Mouse (Mus musculus) cortical plate, adult 2 months (tissue): ENCODE results near the gene Hexa.

Source experiments
- CTCF ChIP-seq: fragments of 200-500 bp; IDR thresholded peaks from 2 replicates; pipeline ENCODE4 v1.5.1; 2011; ENCODE audit warnings: mild to moderate bottlenecking, control low read depth, low read length; ENCODE audit not compliant: insufficient read depth; ENCODE audit errors: extremely low read depth
- POLR2A ChIP-seq: fragments of 200-500 bp; IDR thresholded peaks from 2 replicates; pipeline ENCODE4 v1.6.1; 2011; ENCODE audit warnings: mild to moderate bottlenecking, low read length, control low read depth; ENCODE audit not compliant: insufficient read depth; ENCODE audit errors: extremely low read depth

DNA sequence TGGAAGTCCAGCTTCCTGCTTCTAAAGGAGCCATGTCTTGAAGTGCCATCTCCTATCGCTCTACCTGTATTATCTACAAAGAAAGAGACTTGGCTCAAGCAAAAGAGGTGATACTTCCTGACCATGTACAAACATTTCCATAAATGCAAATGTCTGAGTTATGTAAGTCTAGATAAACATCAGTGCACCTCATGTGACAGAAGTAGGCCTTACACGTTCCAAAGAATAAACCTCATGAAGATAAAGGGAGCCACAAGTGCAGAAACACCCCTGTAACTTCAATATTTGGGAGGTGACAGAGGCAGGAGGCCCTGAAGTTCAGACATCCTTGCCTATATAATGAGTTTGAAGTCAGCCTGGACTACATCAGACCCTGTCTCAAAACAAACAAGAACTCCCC, 32.5 kb downstream of the Hexa start:
- TF ChIP-seq CTCF (no peak), POLR2A (no peak)
